Mouse (Mus musculus): ENCODE measurements at regions not wholly inside any gene's neighbourhood (a gene's known extent, or its start where the extent isn't known, plus 50 kb on each side); places are given as distances from the start of the nearest gene placed in this dataset.

DNA sequence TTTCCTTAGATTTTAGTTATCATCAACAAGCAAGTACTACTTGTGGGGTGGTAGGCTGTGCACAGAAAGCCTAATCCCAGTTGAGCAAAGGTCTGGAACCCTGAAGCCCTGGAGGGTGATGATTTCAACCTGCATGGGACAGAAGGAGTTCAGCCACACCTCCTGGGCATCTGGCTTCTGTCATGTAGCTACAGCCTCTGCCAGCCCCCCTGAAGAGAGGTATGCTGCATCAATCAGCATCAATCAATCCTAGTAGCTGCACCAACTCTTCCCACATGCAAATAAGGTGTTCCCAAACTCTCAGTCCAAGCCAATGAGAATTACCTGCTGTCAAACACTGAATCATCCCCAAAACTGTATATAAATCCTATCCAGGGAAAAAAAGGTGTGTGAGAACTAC is 779.8 kb downstream of the Tlr4 start:
- TF ChIP-seq CTCF (IDR thresholded peaks at IDR 0.05; ENCODE audit: low read depth, low read length) (no peak), TAL1 (conservative IDR thresholded peaks at IDR 0.05; ENCODE audit: low read depth, low read length) (no peak), GATA1 (IDR thresholded peaks at IDR 0.05; ENCODE audit: borderline replicate concordance, low read length) (no peak), POLR2AphosphoS5 (IDR thresholded peaks at IDR 0.05; ENCODE audit: insufficient replicate concordance, low read depth, low read length) (no peak), GATA2 (IDR thresholded peaks at IDR 0.05; ENCODE audit: borderline replicate concordance, low read depth, low read length) (no peak)
